Mouse (Mus musculus) stomach, embryonic 14.5 days (tissue): ENCODE measurements at regions not wholly inside any gene's neighbourhood (a gene's known extent, or its start where the extent isn't known, plus 50 kb on each side); places are given as distances from the start of the nearest gene placed in this dataset.

ENCODE experiments used
- ATAC-seq: fragments of 200-750 bp; cut with Nextera tagmentation; 2 replicates; pipeline ENCODE4 v1.8.0; 2017; ENCODE audit warnings: low read depth, moderate TSS enrichment; ENCODE audit not compliant: insufficient number of reproducible peaks, insufficient read depth, low FRiP score
- H3K27ac ChIP-seq: fragments of 300-500 bp; sonication (generic); 2 replicates; pipeline ENCODE4 v1.5.1; 2014; ENCODE audit warnings: mild to moderate bottlenecking, low read length, moderate library complexity, mixed read lengths
- H3K27me3 ChIP-seq: fragments of 300-500 bp; sonication (generic); 2 replicates; pipeline ENCODE4 v1.6.1; 2014; ENCODE audit warnings: low read length, control low read depth, mixed read lengths; ENCODE audit not compliant: control insufficient read depth, insufficient read depth
- H3K36me3 ChIP-seq: fragments of 300-500 bp; sonication (generic); 2 replicates; pipeline ENCODE4 v1.6.1; 2014; ENCODE audit warnings: mild to moderate bottlenecking, control low read depth, low read length, moderate library complexity, mixed read lengths; ENCODE audit not compliant: control insufficient read depth, insufficient read depth
- H3K4me1 ChIP-seq: fragments of 300-500 bp; sonication (generic); 2 replicates; pipeline ENCODE4 v1.6.1; 2014; ENCODE audit warnings: low read length, control low read depth, mixed read lengths; ENCODE audit not compliant: control insufficient read depth, insufficient read depth
- H3K4me2 ChIP-seq: fragments of 300-500 bp; sonication (generic); replicated peaks from 2 replicates; pipeline ENCODE4 v1.6.1; 2014; ENCODE audit warnings: low read depth, low read length, control low read depth
- H3K4me3 ChIP-seq: fragments of 300-500 bp; sonication (generic); 2 replicates; pipeline ENCODE4 v1.5.1; 2014; ENCODE audit warnings: low read depth, low read length, control low read depth
- H3K9ac ChIP-seq: fragments of 300-500 bp; sonication (generic); replicated peaks from 2 replicates; pipeline ENCODE4 v1.6.1; 2014; ENCODE audit warnings: low read depth, mild to moderate bottlenecking, control low read depth, low read length, moderate library complexity, mixed read lengths
- H3K9me3 ChIP-seq: fragments of 300-500 bp; sonication (generic); 2 replicates; pipeline ENCODE4 v1.6.1; 2016; ENCODE audit warnings: low read depth, low read length, control low read depth; ENCODE audit not compliant: control insufficient read depth
- WGBS: fragments of 180-500 bp; shearing (Covaris S2); extraction: QIAGEN DNeasy Blood & Tissue Kit; methylation state at CpG from one replicate; pipeline ENCODE4 v1.1.7; 2014; 5-methylcytosine and 5-hydroxymethylcytosine counted together

GRCm38 (mm10) chr13:15802043-15802795, 209.4 kb upstream of the Inhba start:
- no peak overlapping the region for H3K4me2 ChIP-seq
- H3K4me3 ChIP-seq, result no peak overlapping the region
- ATAC-seq, result no peak
- 69% methylated on average over 16 of the region's 16 CpGs for WGBS
- no peaks in the 10 kb centered on the region for H3K27me3 ChIP-seq
- peaks cover 3% of the 10 kb centered on the region; the same call in 1 of the 2 replicates for H3K4me1 ChIP-seq
- no peak overlapping the region for H3K9ac ChIP-seq
- H3K36me3 ChIP-seq, result no peaks in the 10 kb centered on the region
- no peak overlapping the region for H3K27ac ChIP-seq
- no peaks in the 10 kb centered on the region for H3K9me3 ChIP-seq

- H3K9me3 ChIP-seq, result no peaks in the 10 kb centered on the region
- H3K4me2 ChIP-seq, result no peak overlapping the region
- no peak overlapping the region for H3K9ac ChIP-seq
- H3K36me3 ChIP-seq, result no peaks in the 10 kb centered on the region
- peak; percentile 49; the same call in 1 of the 2 replicates for ATAC-seq
- no peaks in the 10 kb centered on the region for H3K27me3 ChIP-seq
- H3K4me3 ChIP-seq, result no peak overlapping the region
- WGBS, result 17% methylated on average over 1 of the region's 1 CpGs
- no peak overlapping the region for H3K27ac ChIP-seq
- peaks cover 3% of the 10 kb centered on the region; the same call in 1 of the 2 replicates for H3K4me1 ChIP-seq
Measured at GRCm38 (mm10) chr13:15803965-15804364, 207.7 kb upstream of the Inhba start.

GRCm38 (mm10) chr13:15806925-15807324, 204.7 kb upstream of the Inhba start:
- Histone ChIP-seq H3K9me3 (no peaks in the 10 kb centered on the region), H3K4me1 (peaks cover 3% of the 10 kb centered on the region; the same call in 1 of the 2 replicates), H3K4me2 (no peak overlapping the region), H3K27ac (no peak overlapping the region), H3K9ac (no peak overlapping the region), H3K36me3 (no peaks in the 10 kb centered on the region), H3K27me3 (no peaks in the 10 kb centered on the region), H3K4me3 (no peak overlapping the region)
- 82% methylated on average over 4 of the region's 4 CpGs for WGBS
- ATAC-seq, result no peak

- Histone ChIP-seq H3K4me1 (no peaks in the 10 kb centered on the region), H3K4me3 (no peak overlapping the region), H3K4me2 (no peak overlapping the region), H3K27me3 (no peaks in the 10 kb centered on the region), H3K9me3 (no peaks in the 10 kb centered on the region), H3K9ac (no peak overlapping the region), H3K36me3 (no peaks in the 10 kb centered on the region), H3K27ac (no peak overlapping the region)
- no peak for ATAC-seq
- WGBS, result 59% methylated on average over 1 of the region's 1 CpGs
Measured at GRCm38 (mm10) chr13:15822261-15822850, 189.3 kb upstream of the Inhba start.

GRCm38 (mm10) chr13:15845806-15846205, 165.8 kb upstream of the Inhba start:
- Histone ChIP-seq H3K36me3 (no peaks in the 10 kb centered on the region), H3K4me2 (no peak overlapping the region), H3K4me3 (no peak overlapping the region), H3K4me1 (no peaks in the 10 kb centered on the region), H3K9me3 (no peaks in the 10 kb centered on the region), H3K27me3 (no peaks in the 10 kb centered on the region), H3K9ac (no peak overlapping the region), H3K27ac (no peak overlapping the region)
- no peak for ATAC-seq

GRCm38 (mm10) chr13:15848017-15848416, 163.6 kb upstream of the Inhba start:
- ATAC-seq, result no peak
- Histone ChIP-seq H3K4me2 (no peak overlapping the region), H3K27me3 (no peaks in the 10 kb centered on the region), H3K27ac (no peak overlapping the region), H3K9ac (no peak overlapping the region), H3K4me1 (no peaks in the 10 kb centered on the region), H3K9me3 (no peaks in the 10 kb centered on the region), H3K4me3 (no peak overlapping the region), H3K36me3 (no peaks in the 10 kb centered on the region)
- WGBS, result 84% methylated on average over 5 of the region's 5 CpGs

GRCm38 (mm10) chr13:15849129-15849528, 162.5 kb upstream of the Inhba start:
- H3K9ac ChIP-seq, result no peak overlapping the region
- no peaks in the 10 kb centered on the region for H3K4me1 ChIP-seq
- no peaks in the 10 kb centered on the region for H3K36me3 ChIP-seq
- no peak overlapping the region for H3K4me3 ChIP-seq
- H3K27me3 ChIP-seq, result no peaks in the 10 kb centered on the region
- 78% methylated on average over 3 of the region's 3 CpGs for WGBS
- H3K4me2 ChIP-seq, result no peak overlapping the region
- no peak for ATAC-seq
- no peaks in the 10 kb centered on the region for H3K9me3 ChIP-seq
- H3K27ac ChIP-seq, result no peak overlapping the region

- no peak for ATAC-seq
- Histone ChIP-seq H3K9ac (no peak overlapping the region), H3K9me3 (no peaks in the 10 kb centered on the region), H3K27ac (no peak overlapping the region), H3K27me3 (no peaks in the 10 kb centered on the region), H3K4me3 (no peak overlapping the region), H3K4me2 (no peak overlapping the region), H3K36me3 (no peaks in the 10 kb centered on the region), H3K4me1 (no peaks in the 10 kb centered on the region)
- WGBS, result 80% methylated on average over 2 of the region's 2 CpGs
Measured at GRCm38 (mm10) chr13:15850358-15850757, 161.3 kb upstream of the Inhba start.
